Mouse (Mus musculus) heart, adult 2 months (tissue): ENCODE measurements around the gene Cenpa.
"Not testable (repeated sequence)": the region's sequence is repeated elsewhere in the genome, so short reads cannot be mapped to it uniquely, and the experiment has no call there.

ENCODE experiments used
- CTCF ChIP-seq: fragments of 200-600 bp; IDR thresholded peaks from 2 replicates; pipeline ENCODE4 v1.8.1; 2022; ENCODE audit warnings: antibody characterized with exemption, mild to moderate bottlenecking, moderate library complexity
- EP300 ChIP-seq: fragments of 200-500 bp; IDR thresholded peaks from 2 replicates; pipeline ENCODE4 v1.6.1; 2011; ENCODE audit warnings: low read depth, low read length, control low read depth; ENCODE audit not compliant: insufficient read depth
- POLR2A ChIP-seq: fragments of 200-500 bp; IDR thresholded peaks from 2 replicates; pipeline ENCODE4 v1.6.1; 2011; ENCODE audit warnings: mild to moderate bottlenecking, low read depth, low read length, control low read depth; ENCODE audit not compliant: insufficient read depth

- TF ChIP-seq CTCF, POLR2A, EP300: not testable (repeated sequence)
Observed at GRCm38 (mm10) chr5:30678069-30678468, 11.5 kb downstream of the Cenpa start.
